Mouse (Mus musculus) heart, embryonic 10.5 days (tissue): Measurements from ENCODE around the gene 5430427O19Rik. TPM values are rescaled to one million over a fixed set of nuclear protein-coding genes. Genes with fewer than 3 reads are reported as not detected.

Experiments
- DNase-seq: peaks from one replicate; pipeline ENCODE4 v3.0.0-alpha.2; 2017; ENCODE audit warnings: low spot score
- H3K27ac ChIP-seq: fragments of 300-500 bp; sonication (generic); 2 replicates; pipeline ENCODE4 v1.5.1; 2016; ENCODE audit warnings: mild to moderate bottlenecking
- H3K27me3 ChIP-seq: fragments of 300-500 bp; sonication (generic); 2 replicates; pipeline ENCODE4 v1.6.1; 2016; ENCODE audit warnings: mild to moderate bottlenecking; ENCODE audit not compliant: poor library complexity, insufficient read depth, severe bottlenecking
- H3K36me3 ChIP-seq: fragments of 300-500 bp; sonication (generic); 2 replicates; pipeline ENCODE4 v1.6.1; 2016; ENCODE audit warnings: mild to moderate bottlenecking, moderate library complexity
- H3K4me1 ChIP-seq: fragments of 300-500 bp; sonication (generic); 2 replicates; pipeline ENCODE4 v1.6.1; 2016; ENCODE audit warnings: mild to moderate bottlenecking
- H3K4me3 ChIP-seq: fragments of 300-500 bp; sonication (generic); 2 replicates; pipeline ENCODE4 v1.5.1; 2016; ENCODE audit warnings: mild to moderate bottlenecking, moderate library complexity
- H3K9me3 ChIP-seq: fragments of 300-500 bp; sonication (generic); 2 replicates; pipeline ENCODE4 v1.6.1; 2016; ENCODE audit warnings: mild to moderate bottlenecking, moderate library complexity
- WGBS: fragments of 180-500 bp; shearing (Covaris S2); methylation state at CpG from one replicate; pipeline ENCODE4 v1.1.7; 2016; 5-methylcytosine and 5-hydroxymethylcytosine counted together
- polyA plus RNA-seq: library from polyadenylated mRNA; unstranded; fragments of >200 nt; fragmentation: Nextera tagmentation; extraction: Ambion mirVana; gene quantifications from 2 replicates; pipeline ENCODE4 v1.2.1, GENCODE M21; 2016

5430427O19Rik gene
- 0.07 and 0.11 TPM in 2 replicates for polyA plus RNA-seq

DNA sequence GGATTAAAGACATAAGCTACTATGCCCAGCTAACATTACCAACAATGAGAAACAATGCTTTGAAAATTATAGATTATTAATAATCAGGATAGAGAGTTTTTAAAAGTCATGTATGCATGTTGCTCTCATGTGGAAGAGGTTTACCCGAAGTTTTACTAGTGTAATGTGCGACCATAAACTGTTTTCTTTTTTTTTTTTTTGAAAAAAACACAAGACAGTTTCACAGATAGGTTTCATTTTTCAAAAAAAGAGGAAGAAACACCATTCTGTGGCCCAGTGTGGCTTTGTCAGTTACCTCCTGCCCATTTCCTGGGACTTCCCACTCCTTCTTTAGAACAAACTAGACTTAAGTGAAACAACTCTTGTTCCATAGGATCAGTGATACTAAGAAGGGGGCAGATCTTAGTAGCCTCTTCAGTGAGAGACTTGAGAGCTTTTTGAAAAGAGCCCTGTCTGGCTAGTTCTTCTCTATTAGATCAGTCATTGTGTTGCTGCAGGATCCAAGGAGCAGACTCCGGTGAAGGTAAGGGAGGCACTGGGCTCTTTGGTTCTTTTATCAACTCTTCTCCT, at the start of gene 5430427O19Rik:
TSS of gene 5430427O19Rik (plus strand) at position 441 of the 570 bp plus-strand sequence.
- H3K4me1 ChIP-seq, result no peaks in the 10 kb centered on the region
- no peaks in the 10 kb centered on the region for H3K36me3 ChIP-seq
- H3K4me3 ChIP-seq, result no peak within 1 kb of the TSS
- DNase-seq, result no peak
- H3K27me3 ChIP-seq, result no peaks in the 10 kb centered on the region
- no peak within 1 kb of the TSS for H3K27ac ChIP-seq
- H3K9me3 ChIP-seq, result no peaks in the 10 kb centered on the region
- WGBS, result 84% methylated on average over 3 of the region's 3 CpGs

DNA sequence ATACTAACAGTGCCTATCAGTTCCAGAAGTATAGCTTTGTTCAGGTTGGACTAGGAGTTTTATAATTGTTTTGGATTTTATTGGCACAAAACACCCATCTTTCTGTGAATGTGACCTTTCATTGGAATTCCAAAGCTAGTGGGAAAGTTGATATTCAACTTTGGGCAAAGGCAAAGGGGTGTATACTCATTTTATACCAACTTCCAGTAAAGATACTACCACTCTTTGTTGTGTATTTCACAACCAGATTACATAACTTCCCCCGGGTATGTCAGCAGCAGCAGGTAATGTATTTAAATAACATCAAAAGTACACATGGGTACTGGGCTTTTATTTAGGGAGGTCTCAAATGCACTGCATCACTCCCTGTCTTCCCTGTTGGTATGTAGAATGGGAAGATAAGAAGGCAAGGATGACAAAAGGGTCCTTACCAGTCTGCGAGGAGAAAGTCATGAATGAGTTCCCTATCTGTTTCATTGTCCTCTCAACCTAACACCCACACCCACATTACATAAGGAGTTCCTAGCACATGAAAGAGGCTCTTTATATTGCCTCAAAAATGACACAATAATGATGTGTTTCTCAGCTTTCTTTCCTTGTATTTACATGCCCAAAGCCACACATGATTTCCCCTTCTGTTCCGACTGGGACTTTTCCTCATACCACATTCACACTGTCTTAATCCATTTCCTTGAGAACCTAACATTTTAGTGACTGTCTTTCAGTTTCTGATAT, 42.3 kb upstream of the 5430427O19Rik start:
- WGBS, result 76% methylated on average over 3 of the region's 3 CpGs
- DNase-seq, result no peak

DNA sequence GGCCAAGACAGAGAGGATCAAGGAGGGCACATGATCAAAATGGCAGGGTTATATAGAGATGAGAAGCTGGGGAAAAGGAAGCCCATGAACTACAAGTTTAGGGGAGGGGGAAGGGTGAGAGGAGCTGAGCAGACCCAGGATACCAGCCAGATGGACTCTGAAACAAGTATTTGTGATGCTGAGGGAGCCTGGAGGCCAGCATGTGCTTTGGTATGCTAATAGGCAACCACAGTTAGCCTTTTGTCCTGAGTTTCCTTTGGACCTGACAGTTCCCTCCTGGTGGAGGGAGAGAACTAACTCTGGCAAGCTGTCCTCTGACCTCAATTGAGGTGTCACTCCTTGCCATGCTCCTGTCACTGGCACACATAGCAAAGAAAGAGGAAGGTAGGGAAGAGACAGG, 41.2 kb upstream of the 5430427O19Rik start:
- no peaks in the 10 kb centered on the region for H3K27me3 ChIP-seq
- H3K4me3 ChIP-seq, result no peak overlapping the region
- no peak for DNase-seq
- H3K9me3 ChIP-seq, result no peaks in the 10 kb centered on the region
- no peak overlapping the region for H3K27ac ChIP-seq
- no peaks in the 10 kb centered on the region for H3K4me1 ChIP-seq
- H3K36me3 ChIP-seq, result no peaks in the 10 kb centered on the region

More for the DNA sequence above, 42.3 kb upstream of the 5430427O19Rik start:
- Histone ChIP-seq H3K9me3 (no peaks in the 10 kb centered on the region), H3K27ac (no peak overlapping the region), H3K4me1 (no peaks in the 10 kb centered on the region), H3K36me3 (no peaks in the 10 kb centered on the region), H3K4me3 (no peak overlapping the region), H3K27me3 (no peaks in the 10 kb centered on the region)

DNA sequence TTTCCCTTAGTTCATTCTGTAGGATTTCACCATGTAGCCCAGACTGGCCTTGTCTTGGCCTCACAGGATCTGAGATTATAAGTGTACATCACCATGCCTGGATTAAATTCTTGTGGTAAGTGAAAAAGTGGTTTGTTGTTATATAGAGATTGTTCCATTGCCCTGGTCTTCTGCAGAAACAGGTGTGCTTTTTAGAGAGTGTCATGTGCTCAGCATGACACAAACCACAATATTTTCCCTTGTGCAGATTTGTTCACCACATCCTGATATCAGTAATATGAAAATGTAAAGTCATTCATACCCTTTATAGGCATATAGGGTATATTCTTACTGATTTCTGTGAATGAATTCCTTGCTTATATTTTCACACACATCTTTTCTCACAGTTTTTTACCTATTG, 31.0 kb upstream of the 5430427O19Rik start:
- no peak for DNase-seq
- Histone ChIP-seq H3K4me1 (no peaks in the 10 kb centered on the region), H3K4me3 (no peak overlapping the region), H3K36me3 (no peaks in the 10 kb centered on the region), H3K27me3 (no peaks in the 10 kb centered on the region), H3K9me3 (no peaks in the 10 kb centered on the region), H3K27ac (no peak overlapping the region)

DNA sequence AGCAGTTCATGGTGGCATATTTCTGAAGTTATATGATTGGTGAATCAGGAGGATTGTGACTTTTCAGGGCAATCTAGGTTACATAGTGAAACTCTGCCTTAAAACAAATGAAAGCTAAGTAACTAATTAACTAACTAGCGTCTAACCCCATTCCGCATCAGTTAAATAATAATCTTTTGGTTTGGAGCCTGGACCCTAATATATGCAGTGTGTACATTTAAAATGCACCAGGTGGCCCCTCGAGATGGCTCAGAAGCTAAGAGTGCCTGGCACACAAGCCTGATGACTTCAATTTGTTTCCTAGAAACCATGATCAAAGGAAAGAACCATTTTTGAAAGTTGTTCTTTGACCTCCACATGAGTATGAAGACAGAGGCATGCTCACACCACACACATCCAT, 14.2 kb upstream of the 5430427O19Rik start:
- no peak for DNase-seq
- H3K4me3 ChIP-seq, result no peak overlapping the region
- H3K9me3 ChIP-seq, result no peaks in the 10 kb centered on the region
- no peaks in the 10 kb centered on the region for H3K27me3 ChIP-seq
- H3K4me1 ChIP-seq, result no peaks in the 10 kb centered on the region
- 77% methylated on average over 3 of the region's 3 CpGs for WGBS
- H3K36me3 ChIP-seq, result no peaks in the 10 kb centered on the region
- H3K27ac ChIP-seq, result no peak overlapping the region

DNA sequence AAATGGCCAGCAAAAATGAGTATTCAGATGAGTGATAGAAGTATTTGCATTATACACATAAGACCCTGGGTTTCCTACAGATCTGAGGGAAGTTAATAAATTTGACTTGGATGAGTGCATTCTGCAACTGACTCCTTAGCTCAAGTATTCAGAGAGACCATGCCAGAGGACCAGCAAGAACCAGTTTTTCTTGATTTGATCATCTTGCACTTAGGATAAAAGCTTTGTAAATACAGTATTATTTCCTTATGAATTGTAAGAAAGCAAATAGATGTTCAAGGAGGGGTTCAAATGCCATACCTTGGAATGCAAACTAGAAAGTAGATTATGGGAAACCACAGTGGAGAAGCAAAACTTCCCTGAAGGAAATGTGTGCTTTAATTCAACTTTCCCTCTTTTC, 13.0 kb upstream of the 5430427O19Rik start:
- no peaks in the 10 kb centered on the region for H3K36me3 ChIP-seq
- H3K4me1 ChIP-seq, result no peaks in the 10 kb centered on the region
- DNase-seq, result no peak
- no peak overlapping the region for H3K4me3 ChIP-seq
- H3K9me3 ChIP-seq, result no peaks in the 10 kb centered on the region
- H3K27ac ChIP-seq, result no peak overlapping the region
- H3K27me3 ChIP-seq, result no peaks in the 10 kb centered on the region

DNA sequence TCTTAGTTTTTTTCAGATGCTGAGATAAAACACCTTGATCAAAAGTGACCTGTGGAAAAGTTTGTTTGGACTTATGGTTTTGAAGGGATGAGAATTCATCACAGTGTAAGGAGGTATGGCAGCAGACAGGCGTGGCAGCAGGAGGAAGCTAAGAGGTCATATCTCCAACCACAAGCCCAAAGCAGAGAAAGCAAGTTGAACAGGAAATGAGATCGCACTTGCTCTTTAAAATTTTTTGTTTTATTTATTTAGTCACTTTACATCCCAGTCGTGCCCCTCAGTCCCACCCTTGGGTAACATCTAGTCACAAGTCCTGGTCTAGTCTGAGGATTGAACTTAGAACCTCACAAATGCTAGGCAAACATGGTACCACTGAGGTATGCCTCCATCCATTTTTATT, 2.1 kb upstream of the 5430427O19Rik start:
- WGBS, result 52% methylated on average over 3 of the region's 3 CpGs
- DNase-seq, result no peak

DNA sequence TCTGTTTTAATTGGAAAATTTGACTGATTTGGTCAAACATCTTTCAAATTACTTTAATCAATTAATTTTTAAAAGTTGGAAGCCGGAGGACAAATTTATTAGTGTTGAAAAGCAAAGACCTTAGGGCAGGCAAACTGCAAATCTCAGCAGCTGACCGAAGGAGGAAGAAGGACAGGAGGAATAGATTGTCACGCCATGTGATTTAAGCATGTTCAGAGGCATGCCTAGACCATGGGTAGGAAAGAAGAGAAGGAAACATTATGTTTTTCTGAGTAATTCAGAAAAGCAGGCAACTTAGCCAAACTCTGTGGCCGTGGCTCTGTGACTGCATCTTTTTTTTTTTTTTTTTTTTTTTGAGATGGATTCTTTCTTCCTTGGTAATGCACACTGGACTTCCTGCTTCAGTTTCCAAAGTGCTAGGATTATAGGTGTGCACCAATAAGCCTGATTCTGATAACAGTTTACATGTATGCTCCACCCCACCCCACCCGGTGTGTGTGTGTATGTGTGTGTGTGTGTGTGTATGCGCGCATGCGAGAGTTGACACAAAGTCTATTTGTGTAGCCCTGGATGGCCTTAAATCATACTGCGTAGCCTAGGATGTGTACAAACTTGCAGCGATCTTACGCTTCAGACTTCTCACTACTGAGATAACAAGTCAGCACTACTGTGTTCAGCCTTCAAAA, 1.4 kb downstream of the 5430427O19Rik start:
- H3K27ac ChIP-seq, result no peak overlapping the region
- no peaks in the 10 kb centered on the region for H3K4me1 ChIP-seq
- no peak overlapping the region for H3K4me3 ChIP-seq
- no peaks in the 10 kb centered on the region for H3K27me3 ChIP-seq
- no peak for DNase-seq
- no peaks in the 10 kb centered on the region for H3K9me3 ChIP-seq
- no peaks in the 10 kb centered on the region for H3K36me3 ChIP-seq
- WGBS, result 88% methylated on average over 11 of the region's 11 CpGs

More for the DNA sequence above, 2.1 kb upstream of the 5430427O19Rik start:
- Histone ChIP-seq H3K27ac (no peak overlapping the region), H3K4me1 (no peaks in the 10 kb centered on the region), H3K36me3 (no peaks in the 10 kb centered on the region), H3K9me3 (no peaks in the 10 kb centered on the region), H3K4me3 (no peak overlapping the region), H3K27me3 (no peaks in the 10 kb centered on the region)

DNA sequence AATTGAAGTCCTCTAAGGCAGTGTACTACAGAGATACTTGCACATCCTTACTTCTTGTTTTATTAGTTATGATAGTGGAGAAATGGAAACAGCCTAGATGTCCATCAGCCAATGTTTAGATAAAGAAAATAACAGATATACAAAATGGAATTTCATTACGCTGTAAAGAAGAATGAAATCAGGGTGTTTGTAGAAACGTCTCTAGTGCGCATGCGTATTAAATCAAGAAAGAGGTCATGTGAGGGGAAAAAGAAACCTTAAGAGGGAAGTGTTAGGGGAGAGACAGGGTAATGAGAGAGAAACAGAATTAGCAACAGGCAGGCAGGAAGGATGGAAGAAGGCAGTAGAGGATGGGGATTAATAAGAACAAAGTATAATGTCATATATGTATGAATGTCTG, 4.2 kb downstream of the 5430427O19Rik start:
- Histone ChIP-seq H3K27me3 (no peaks in the 10 kb centered on the region), H3K27ac (no peak overlapping the region), H3K4me3 (no peak overlapping the region), H3K36me3 (no peaks in the 10 kb centered on the region), H3K4me1 (no peaks in the 10 kb centered on the region), H3K9me3 (no peaks in the 10 kb centered on the region)
- 88% methylated on average over 4 of the region's 4 CpGs for WGBS
- DNase-seq, result no peak

DNA sequence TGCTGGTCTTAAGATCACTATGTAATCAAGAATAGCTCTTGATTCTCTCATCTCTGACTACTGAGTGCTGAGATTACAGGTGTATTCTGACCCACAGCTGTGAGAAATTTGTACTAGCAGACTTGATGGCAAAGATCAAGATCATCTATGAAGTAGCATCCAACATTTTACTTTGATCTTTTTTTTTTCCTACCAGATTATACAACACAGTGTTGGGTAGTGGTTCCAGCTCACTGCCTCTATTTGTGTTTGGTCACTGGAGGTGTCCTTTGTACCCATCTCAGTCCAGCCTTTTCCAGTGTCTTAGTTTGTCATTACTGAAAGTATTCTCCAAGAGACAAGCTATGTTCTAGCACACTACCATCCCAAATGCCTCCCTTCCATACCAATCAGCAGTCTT, 5.8 kb downstream of the 5430427O19Rik start:
- Histone ChIP-seq H3K27me3 (no peaks in the 10 kb centered on the region), H3K27ac (no peak overlapping the region), H3K4me1 (no peaks in the 10 kb centered on the region), H3K4me3 (no peak overlapping the region), H3K9me3 (no peaks in the 10 kb centered on the region), H3K36me3 (no peaks in the 10 kb centered on the region)
- DNase-seq, result no peak

DNA sequence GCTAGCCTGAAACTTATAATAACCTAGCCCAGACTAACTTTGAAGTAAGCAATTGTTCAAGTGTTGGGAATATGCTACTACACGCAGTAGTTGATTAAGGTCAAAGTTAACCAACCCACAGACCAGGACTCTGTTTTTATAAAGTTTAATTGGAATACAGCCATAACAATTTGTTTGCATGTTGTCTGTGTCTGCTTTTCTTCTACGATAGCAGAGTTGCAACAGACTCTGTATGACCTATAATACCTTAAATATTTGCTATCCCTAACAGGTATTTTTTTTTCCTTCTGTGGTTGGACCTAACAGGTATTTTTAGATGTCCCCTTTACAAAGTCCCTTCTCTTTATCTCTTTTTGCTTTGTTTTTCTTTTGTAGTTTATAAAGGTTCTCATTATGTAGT, 7.6 kb downstream of the 5430427O19Rik start:
- Histone ChIP-seq H3K4me1 (no peaks in the 10 kb centered on the region), H3K27me3 (no peaks in the 10 kb centered on the region), H3K4me3 (no peak overlapping the region), H3K9me3 (no peaks in the 10 kb centered on the region), H3K27ac (no peak overlapping the region), H3K36me3 (no peaks in the 10 kb centered on the region)
- 83% methylated on average over 2 of the region's 2 CpGs for WGBS
- DNase-seq, result no peak

DNA sequence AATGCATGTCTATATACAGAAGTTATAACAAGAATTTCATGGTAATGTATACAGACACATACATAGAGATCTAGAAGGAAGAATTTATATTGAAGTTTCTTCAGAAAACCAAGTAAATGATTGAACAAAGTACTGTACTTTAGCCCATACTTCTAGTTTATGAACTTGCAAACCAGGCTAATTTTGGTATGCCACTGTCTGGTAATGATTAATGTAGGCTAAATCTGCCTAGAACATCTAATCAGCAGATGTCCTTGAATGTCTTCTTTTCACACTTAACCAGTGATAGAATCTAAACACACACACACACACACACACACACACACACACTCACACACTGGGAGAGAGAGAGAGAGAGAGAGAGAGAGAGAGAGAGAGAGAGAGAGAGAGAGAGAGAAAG, 8.1 kb downstream of the 5430427O19Rik start:
- no peak for DNase-seq
- H3K36me3 ChIP-seq, result no peaks in the 10 kb centered on the region
- no peaks in the 10 kb centered on the region for H3K4me1 ChIP-seq
- no peaks in the 10 kb centered on the region for H3K27me3 ChIP-seq
- no peaks in the 10 kb centered on the region for H3K9me3 ChIP-seq
- no peak overlapping the region for H3K27ac ChIP-seq
- no peak overlapping the region for H3K4me3 ChIP-seq

DNA sequence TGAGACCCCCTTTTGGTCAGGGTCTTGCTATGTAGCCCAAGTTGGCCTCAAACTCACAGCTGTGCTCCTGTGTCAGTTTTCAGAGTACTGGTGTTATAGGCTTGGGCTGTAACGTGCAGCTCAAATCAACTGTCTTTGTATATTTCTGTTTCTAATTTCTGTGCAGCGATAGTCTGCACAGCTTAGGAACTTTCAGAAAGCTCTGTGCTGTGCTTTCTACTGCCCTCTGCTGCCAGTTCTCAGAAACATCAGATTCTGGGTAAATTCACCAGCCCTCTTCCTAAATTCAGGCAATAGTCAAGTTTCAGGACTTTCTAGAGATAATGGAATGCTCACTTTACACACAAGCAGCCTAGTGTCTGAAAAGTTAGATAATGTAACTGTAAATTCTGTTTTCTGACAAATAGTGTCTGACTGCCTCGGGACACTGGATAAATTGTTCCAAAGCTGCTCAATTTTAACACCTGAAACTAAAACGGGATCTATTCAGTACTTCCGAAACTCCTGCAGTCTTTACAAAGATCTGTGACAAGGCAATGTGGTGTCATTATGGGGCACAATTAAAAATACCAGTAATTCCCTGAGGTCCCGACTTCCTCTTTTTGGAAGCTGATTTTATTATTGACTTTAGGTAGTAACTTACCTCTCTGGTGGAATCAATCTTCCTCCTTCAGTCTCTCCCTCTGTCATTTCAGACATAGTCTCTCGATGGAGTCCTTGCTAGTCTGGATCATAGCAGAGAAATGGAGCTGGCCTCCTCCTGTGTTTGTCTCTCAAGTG, 9.2 kb downstream of the 5430427O19Rik start:
- no peaks in the 10 kb centered on the region for H3K36me3 ChIP-seq
- WGBS, result 60% methylated on average over 7 of the region's 7 CpGs

More for the DNA sequence above, 9.2 kb downstream of the 5430427O19Rik start:
- H3K4me3 ChIP-seq, result no peak overlapping the region
- no peaks in the 10 kb centered on the region for H3K9me3 ChIP-seq
- no peak overlapping the region for H3K27ac ChIP-seq
- no peaks in the 10 kb centered on the region for H3K27me3 ChIP-seq
- no peaks in the 10 kb centered on the region for H3K4me1 ChIP-seq
- no peak for DNase-seq
